Mouse (Mus musculus): Measurements from ENCODE around the gene Zbtb26. TPM values are rescaled to one million over a fixed set of nuclear protein-coding genes. Genes with fewer than 3 reads are reported as not detected.

Zbtb26 gene
- polyA plus RNA-seq (2016; fragmentation: Nextera tagmentation; extraction: Ambion mirVana): 11.4 and 12.1 TPM in 2 replicates

- Histone ChIP-seq H3K4me3 (replicated peaks) (peak within 1 kb of the TSS; percentile 64), H3K27me3 (no peaks in the 10 kb centered on the region), H3K4me2 (peak within 1 kb of the TSS; percentile 74), H3K4me1 (replicated peaks) (peaks cover 7% of the 10 kb centered on the region), H3K27ac (peak within 1 kb of the TSS; percentile 91), H3K36me3 (peaks cover 7% of the 10 kb centered on the region), H3K9ac (replicated peaks) (peak within 1 kb of the TSS; percentile 84), H3K9me3 (no peaks in the 10 kb centered on the region)
- peak; percentile 97 for ATAC-seq (ENCODE audit: insufficient number of reproducible peaks, insufficient read depth, low FRiP score, low TSS enrichment, low read depth)
- WGBS: under 1% methylated on average over 51 of the region's 51 CpGs
Measured at GRCm38 (mm10) chr2:37442611-37443591, at the start of gene Zbtb26, which contains the start of the genes Zbtb6 and Rabgap1. Zbtb26 (minus strand) TSS chr2:37443135. Zbtb6 (minus strand) TSS chr2:37443171. Rabgap1 (plus strand) TSS chr2:37443279.

- no peak overlapping the region for H3K27ac ChIP-seq
- no peak overlapping the region for H3K4me3 ChIP-seq (replicated peaks)
- 96% methylated on average over 2 of the region's 2 CpGs for WGBS
- H3K4me2 ChIP-seq: no peak overlapping the region
- H3K9ac ChIP-seq (replicated peaks): no peak overlapping the region
- no peaks in the 10 kb centered on the region for H3K9me3 ChIP-seq
- ATAC-seq (ENCODE audit: insufficient number of reproducible peaks, insufficient read depth, low FRiP score, low TSS enrichment, low read depth): no peak
- no peaks in the 10 kb centered on the region for H3K27me3 ChIP-seq
- no peaks in the 10 kb centered on the region for H3K4me1 ChIP-seq (replicated peaks)
- peaks cover 72% of the 10 kb centered on the region for H3K36me3 ChIP-seq
Measured at GRCm38 (mm10) chr2:37488956-37489355, 46.0 kb upstream of the Zbtb26 start.

- Histone ChIP-seq H3K9ac (replicated peaks) (no peak overlapping the region), H3K4me1 (replicated peaks) (no peaks in the 10 kb centered on the region), H3K27me3 (no peaks in the 10 kb centered on the region), H3K4me3 (replicated peaks) (no peak overlapping the region), H3K27ac (no peak overlapping the region), H3K4me2 (no peak overlapping the region), H3K36me3 (peaks cover 67% of the 10 kb centered on the region), H3K9me3 (no peaks in the 10 kb centered on the region)
- no peak for ATAC-seq (ENCODE audit: insufficient number of reproducible peaks, insufficient read depth, low FRiP score, low TSS enrichment, low read depth)
Measured at GRCm38 (mm10) chr2:37486408-37486807, 43.5 kb upstream of the Zbtb26 start.

- H3K27ac ChIP-seq: no peak overlapping the region
- H3K4me2 ChIP-seq: no peak overlapping the region
- WGBS: 79% methylated on average over 1 of the region's 1 CpGs
- H3K27me3 ChIP-seq: no peaks in the 10 kb centered on the region
- no peak overlapping the region for H3K4me3 ChIP-seq (replicated peaks)
- no peaks in the 10 kb centered on the region for H3K9me3 ChIP-seq
- peaks cover 66% of the 10 kb centered on the region for H3K36me3 ChIP-seq
- ATAC-seq (ENCODE audit: insufficient number of reproducible peaks, insufficient read depth, low FRiP score, low TSS enrichment, low read depth): no peak
- no peak overlapping the region for H3K9ac ChIP-seq (replicated peaks)
- H3K4me1 ChIP-seq (replicated peaks): no peaks in the 10 kb centered on the region
Measured at GRCm38 (mm10) chr2:37485370-37485769, 42.4 kb upstream of the Zbtb26 start.

GRCm38 (mm10) chr2:37484165-37484564 is 41.2 kb upstream of the Zbtb26 start:
- no peaks in the 10 kb centered on the region for H3K4me1 ChIP-seq (replicated peaks)
- H3K27ac ChIP-seq: no peak overlapping the region
- WGBS: 95% methylated on average over 2 of the region's 2 CpGs
- no peak overlapping the region for H3K4me3 ChIP-seq (replicated peaks)
- no peaks in the 10 kb centered on the region for H3K9me3 ChIP-seq
- no peak for ATAC-seq (ENCODE audit: insufficient number of reproducible peaks, insufficient read depth, low FRiP score, low TSS enrichment, low read depth)
- H3K27me3 ChIP-seq: no peaks in the 10 kb centered on the region
- H3K4me2 ChIP-seq: no peak overlapping the region
- no peak overlapping the region for H3K9ac ChIP-seq (replicated peaks)
- H3K36me3 ChIP-seq: peaks cover 57% of the 10 kb centered on the region

DNA sequence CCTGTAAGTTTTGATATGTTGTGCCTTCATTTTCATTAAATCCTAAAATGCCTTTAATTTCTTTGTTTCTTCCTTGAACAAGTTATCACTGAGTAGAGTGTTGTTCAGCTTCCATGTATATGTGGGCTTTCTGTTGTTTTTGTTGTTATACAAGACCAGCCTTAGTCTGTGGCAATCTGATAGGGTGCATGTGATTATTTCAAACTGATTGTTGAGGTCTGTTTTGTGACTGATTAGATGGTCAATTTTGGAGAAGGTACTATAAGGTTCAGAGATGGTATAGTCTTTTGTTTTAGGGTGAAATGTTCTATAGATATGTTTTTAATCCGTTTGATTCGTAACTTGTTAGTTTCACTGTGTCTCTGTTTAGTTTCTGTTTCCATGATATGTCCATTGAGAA is 37.1 kb upstream of the Zbtb26 start:
- WGBS: 91% methylated on average over 2 of the region's 2 CpGs
- Histone ChIP-seq H3K36me3 (peaks cover 74% of the 10 kb centered on the region), H3K9ac (replicated peaks) (no peak overlapping the region), H3K4me2 (no peak overlapping the region), H3K27ac (no peak overlapping the region), H3K27me3 (no peaks in the 10 kb centered on the region), H3K9me3 (no peaks in the 10 kb centered on the region), H3K4me3 (replicated peaks) (no peak overlapping the region), H3K4me1 (replicated peaks) (no peaks in the 10 kb centered on the region)
- ATAC-seq (ENCODE audit: insufficient number of reproducible peaks, insufficient read depth, low FRiP score, low TSS enrichment, low read depth): no peak

GRCm38 (mm10) chr2:37479559-37479958 is 36.6 kb upstream of the Zbtb26 start:
- no peak overlapping the region for H3K27ac ChIP-seq
- no peak overlapping the region for H3K4me3 ChIP-seq (replicated peaks)

DNA sequence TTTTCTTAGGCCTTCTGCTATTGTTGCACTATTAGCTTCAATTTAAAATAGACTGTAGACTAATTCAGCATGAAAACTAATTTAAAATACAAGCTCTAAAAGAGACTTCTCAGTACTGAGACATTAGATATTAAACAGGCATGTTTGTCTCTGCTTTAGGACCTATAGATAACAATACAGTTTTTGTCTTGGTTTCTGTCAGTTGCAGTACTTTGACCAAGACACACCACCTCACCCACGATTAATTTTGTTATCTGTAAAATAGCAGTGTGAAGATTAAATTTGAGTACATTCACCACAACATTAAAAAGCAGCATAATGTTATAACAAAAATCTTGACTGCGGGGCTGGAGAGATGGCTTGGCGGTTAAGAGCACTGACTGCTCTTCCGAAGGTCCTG is 23.3 kb upstream of the Zbtb26 start:
- no peaks in the 10 kb centered on the region for H3K27me3 ChIP-seq
- H3K4me2 ChIP-seq: no peak overlapping the region
- H3K27ac ChIP-seq: no peak overlapping the region
- H3K9me3 ChIP-seq: no peaks in the 10 kb centered on the region
- no peaks in the 10 kb centered on the region for H3K4me1 ChIP-seq (replicated peaks)
- no peak overlapping the region for H3K9ac ChIP-seq (replicated peaks)
- 96% methylated on average over 4 of the region's 4 CpGs for WGBS
- no peak for ATAC-seq (ENCODE audit: insufficient number of reproducible peaks, insufficient read depth, low FRiP score, low TSS enrichment, low read depth)
- peaks cover 19% of the 10 kb centered on the region for H3K36me3 ChIP-seq
- no peak overlapping the region for H3K4me3 ChIP-seq (replicated peaks)

More at GRCm38 (mm10) chr2:37479559-37479958, 36.6 kb upstream of the Zbtb26 start:
- Histone ChIP-seq H3K9me3 (no peaks in the 10 kb centered on the region), H3K9ac (replicated peaks) (no peak overlapping the region), H3K4me1 (replicated peaks) (no peaks in the 10 kb centered on the region), H3K36me3 (peaks cover 72% of the 10 kb centered on the region), H3K4me2 (no peak overlapping the region), H3K27me3 (no peaks in the 10 kb centered on the region)
- ATAC-seq (ENCODE audit: insufficient number of reproducible peaks, insufficient read depth, low FRiP score, low TSS enrichment, low read depth): no peak

DNA sequence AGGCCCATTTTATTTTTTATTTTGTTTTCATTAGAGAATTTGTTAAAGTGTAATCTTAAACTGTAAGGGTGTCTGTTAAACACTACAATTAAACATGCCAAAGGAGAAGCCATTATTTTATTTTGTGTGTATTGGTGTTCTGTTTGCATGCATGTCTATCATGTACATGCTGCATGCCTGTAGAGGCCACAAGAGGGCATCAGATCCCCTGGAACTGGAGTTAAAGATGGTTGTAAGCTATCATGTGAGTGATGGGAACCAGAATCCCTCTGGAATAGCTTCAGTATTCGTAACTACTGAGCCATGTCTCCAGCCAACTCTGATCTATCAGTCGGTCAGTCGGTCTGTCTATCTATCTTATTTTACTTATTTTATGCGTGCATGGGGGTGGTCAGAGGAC is 17.8 kb upstream of the Zbtb26 start:
- WGBS: 94% methylated on average over 4 of the region's 4 CpGs
- H3K27me3 ChIP-seq: no peaks in the 10 kb centered on the region
- H3K9ac ChIP-seq (replicated peaks): no peak overlapping the region
- no peaks in the 10 kb centered on the region for H3K9me3 ChIP-seq
- no peak overlapping the region for H3K4me3 ChIP-seq (replicated peaks)
- no peak for ATAC-seq (ENCODE audit: insufficient number of reproducible peaks, insufficient read depth, low FRiP score, low TSS enrichment, low read depth)
- no peak overlapping the region for H3K4me2 ChIP-seq
- H3K4me1 ChIP-seq (replicated peaks): no peaks in the 10 kb centered on the region
- no peak overlapping the region for H3K27ac ChIP-seq
- no peaks in the 10 kb centered on the region; the same call in 1 of the 2 replicates for H3K36me3 ChIP-seq

- under 1% methylated on average over 24 of the region's 24 CpGs for WGBS
- Histone ChIP-seq H3K4me3 (replicated peaks) (peak overlapping the region; percentile 88), H3K4me1 (replicated peaks) (peaks cover 7% of the 10 kb centered on the region), H3K9me3 (no peaks in the 10 kb centered on the region), H3K9ac (replicated peaks) (peak overlapping the region; percentile 90), H3K36me3 (peaks cover 4% of the 10 kb centered on the region; the same call in 1 of the 2 replicates), H3K27me3 (no peaks in the 10 kb centered on the region), H3K4me2 (peak overlapping the region; percentile 84), H3K27ac (peak overlapping the region; percentile 82)
- ATAC-seq (ENCODE audit: insufficient number of reproducible peaks, insufficient read depth, low FRiP score, low TSS enrichment, low read depth): peak; percentile 87
Measured at GRCm38 (mm10) chr2:37452376-37452760, 9.4 kb upstream of the Zbtb26 start.

GRCm38 (mm10) chr2:37451667-37452375 is 8.9 kb upstream of the Zbtb26 start:
- peak overlapping the region; percentile 84 for H3K4me2 ChIP-seq
- peak overlapping the region; percentile 90 for H3K9ac ChIP-seq (replicated peaks)
- H3K27me3 ChIP-seq: no peaks in the 10 kb centered on the region
- H3K4me3 ChIP-seq (replicated peaks): peak overlapping the region; percentile 88
- peaks cover 7% of the 10 kb centered on the region for H3K4me1 ChIP-seq (replicated peaks)
- no peaks in the 10 kb centered on the region for H3K9me3 ChIP-seq
- peak overlapping the region; percentile 82 for H3K27ac ChIP-seq
- peaks cover 7% of the 10 kb centered on the region; the same call in 1 of the 2 replicates for H3K36me3 ChIP-seq
- ATAC-seq (ENCODE audit: insufficient number of reproducible peaks, insufficient read depth, low FRiP score, low TSS enrichment, low read depth): peak; percentile 97
- WGBS: 9% methylated on average over 41 of the region's 44 CpGs
